Mouse (Mus musculus): ENCODE measurements at regions not wholly inside any gene's neighbourhood (a gene's known extent, or its start where the extent isn't known, plus 50 kb on each side); places are given as distances from the start of the nearest gene placed in this dataset.

DNA sequence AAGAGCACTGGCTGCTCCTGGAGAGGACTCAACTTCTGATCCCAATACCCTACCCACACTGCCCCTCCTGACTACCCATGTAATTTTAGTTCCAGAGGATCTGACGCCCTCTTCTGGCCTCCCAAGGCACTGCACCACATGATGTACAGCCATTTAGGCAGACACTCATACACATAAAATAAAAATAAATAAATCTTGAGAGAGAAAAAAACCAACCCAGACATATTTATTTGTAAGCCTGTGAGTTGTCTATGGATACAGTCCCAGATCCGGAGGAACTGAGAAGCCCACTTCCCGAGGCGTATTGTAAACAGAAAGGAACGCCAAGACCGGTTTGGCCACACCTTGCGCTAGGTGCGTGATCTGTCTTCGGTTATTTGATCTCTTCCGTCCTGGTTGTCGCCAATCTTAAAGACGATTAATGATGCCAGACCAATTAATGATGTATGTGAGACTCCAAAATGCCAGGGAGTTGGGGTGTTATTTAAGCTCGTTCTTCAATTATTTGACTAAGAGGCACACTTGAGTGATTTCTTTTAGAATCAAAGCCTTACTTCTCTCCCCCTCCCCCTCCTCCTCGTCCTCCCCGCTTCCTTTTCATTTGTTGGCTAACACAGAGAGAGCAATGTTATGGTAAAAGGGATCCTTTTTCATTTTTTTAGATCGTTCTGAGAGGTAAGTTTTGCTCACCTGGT is 118.7 kb upstream of the Zfp217 start:
- no peak for TF ChIP-seq POLR2A (IDR thresholded peaks at IDR 0.05; ENCODE audit: borderline replicate concordance, low read depth, low read length)
- no peak for TF ChIP-seq CTCF (IDR thresholded peaks at IDR 0.05; ENCODE audit: low read depth, low read length)

Data from bone marrow macrophage, adult 2 months (primary cell).